Mouse (Mus musculus) ES-E14 (cell line): ENCODE results near the gene Cercam.

Experiments used
- HCFC1 ChIP-seq: IDR thresholded peaks from 2 replicates; pipeline ENCODE4 v1.6.1; 2012; ENCODE audit warnings: low read length, inconsistent platforms, borderline replicate concordance; ENCODE audit not compliant: insufficient read depth
- MAFK ChIP-seq: IDR thresholded peaks from 2 replicates; pipeline ENCODE4 v1.6.1; 2014; ENCODE audit warnings: mild to moderate bottlenecking, low read depth, low read length, inconsistent platforms; ENCODE audit not compliant: insufficient read depth
- ZC3H11A ChIP-seq: IDR thresholded peaks from 2 replicates; pipeline ENCODE4 v1.6.1; 2012; ENCODE audit warnings: low read depth, mild to moderate bottlenecking, inconsistent platforms, low read length, borderline replicate concordance

- TF ChIP-seq ZC3H11A: no peak
- no peak for TF ChIP-seq MAFK
- TF ChIP-seq HCFC1: no peak
Measured at GRCm38 (mm10) chr2:29926542-29926941, 57.6 kb downstream of the Cercam start.
